Mouse (Mus musculus): ENCODE measurements around the gene Gpr83. TPM values are rescaled to one million over a fixed set of nuclear protein-coding genes. Genes with fewer than 3 reads are reported as not detected.

The Gpr83 gene
- polyA plus RNA-seq, 1 experiment from 2014 or later = 4.2 TPM

DNA sequence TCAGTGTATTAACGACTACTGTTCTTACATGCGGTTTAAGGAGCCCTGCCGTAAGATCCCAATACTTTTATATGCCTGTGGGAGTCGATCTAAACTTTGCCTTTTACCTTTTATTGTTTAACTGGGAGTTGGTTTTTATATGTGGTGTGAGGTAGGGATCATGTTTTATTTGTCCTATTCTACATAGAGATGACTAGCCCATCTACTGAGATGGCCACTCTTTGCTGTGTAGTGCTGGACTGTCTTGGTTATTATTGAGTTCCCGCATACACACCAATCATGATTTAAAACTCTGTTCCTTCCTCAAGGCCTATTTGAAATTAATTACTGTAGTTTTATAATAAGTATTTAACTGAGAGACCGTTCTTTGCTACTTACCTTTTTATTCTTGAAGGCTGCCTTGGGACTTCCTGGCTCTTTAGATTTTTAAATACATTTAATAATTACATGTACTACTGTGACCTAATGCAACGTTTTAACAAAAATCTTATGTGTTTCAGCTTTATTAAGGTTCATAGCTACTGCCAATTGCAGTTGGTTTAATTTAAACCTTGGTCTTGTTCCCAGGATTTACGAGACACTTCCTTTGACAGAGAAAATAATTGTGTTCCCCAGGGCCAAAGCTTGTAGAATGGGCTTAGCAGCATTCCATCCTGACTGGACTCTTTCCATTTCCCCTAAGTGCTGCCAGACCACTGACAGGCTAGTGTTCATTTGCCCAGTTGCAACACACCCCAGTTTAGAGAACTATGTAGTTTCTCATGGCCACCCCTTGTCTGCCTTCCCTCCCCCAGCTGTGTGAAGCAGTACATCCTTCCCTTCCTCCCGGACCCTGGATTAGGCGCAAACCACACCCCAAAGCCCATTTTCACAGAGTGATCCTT lies 17.9 kb upstream of the Gpr83 start:
- Histone ChIP-seq H3K36me3 (ENCODE audit: control insufficient read depth, insufficient read depth, low read length) (no peaks in the 10 kb centered on the region), H3K4me3 (ENCODE audit: low read depth, low read length) (no peak overlapping the region), H3K4me2 (ENCODE audit: low read length) (no peak overlapping the region), H3K4me1 (ENCODE audit: control insufficient read depth, insufficient read depth, low read length) (no peaks in the 10 kb centered on the region; the same call in 1 of the 2 replicates), H3K27ac (ENCODE audit: low read length) (no peak overlapping the region), H3K9ac (ENCODE audit: low read depth, low read length) (no peak overlapping the region), H3K9me3 (replicated peaks; ENCODE audit: control insufficient read depth, low read length, poor library complexity, severe bottlenecking) (no peaks in the 10 kb centered on the region), H3K27me3 (ENCODE audit: control insufficient read depth, insufficient read depth, low read depth, low read length) (no peaks in the 10 kb centered on the region)
- WGBS = 77% methylated on average over 10 of the region's 10 CpGs
- ATAC-seq = no peak

DNA sequence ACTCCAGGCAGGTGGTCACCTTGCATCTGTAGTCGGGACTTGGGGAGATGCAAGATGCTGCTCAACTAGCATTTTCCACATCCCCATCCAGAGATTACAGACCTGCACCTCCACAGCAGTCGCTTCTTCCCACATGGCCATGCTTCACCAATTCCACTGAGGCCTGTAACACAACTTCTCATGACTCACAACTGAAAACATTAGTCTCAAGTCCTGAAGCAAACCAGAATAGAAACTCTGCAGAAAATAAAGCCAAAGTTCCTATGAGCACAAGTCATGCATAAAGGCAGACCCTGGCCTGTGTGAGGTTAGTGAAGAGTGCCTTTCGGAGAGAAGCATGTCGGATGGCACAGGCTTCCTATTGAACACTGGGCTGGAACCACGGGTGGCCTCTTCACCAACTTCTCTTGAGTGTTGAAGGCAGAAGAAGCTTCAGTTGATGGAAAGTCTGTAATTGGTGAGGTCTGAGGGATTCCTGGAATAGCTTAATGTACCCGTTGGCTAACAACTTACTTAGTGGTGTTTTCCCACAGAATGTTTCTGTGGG lies 16.6 kb upstream of the Gpr83 start:
- Histone ChIP-seq H3K9ac (ENCODE audit: low read depth, low read length) (no peak overlapping the region), H3K27ac (ENCODE audit: low read length) (no peak overlapping the region), H3K4me1 (ENCODE audit: control insufficient read depth, insufficient read depth, low read length) (no peaks in the 10 kb centered on the region; the same call in 1 of the 2 replicates), H3K36me3 (ENCODE audit: control insufficient read depth, insufficient read depth, low read length) (no peaks in the 10 kb centered on the region), H3K9me3 (replicated peaks; ENCODE audit: control insufficient read depth, low read length, poor library complexity, severe bottlenecking) (no peaks in the 10 kb centered on the region), H3K4me3 (ENCODE audit: low read depth, low read length) (no peak overlapping the region), H3K27me3 (ENCODE audit: control insufficient read depth, insufficient read depth, low read depth, low read length) (no peaks in the 10 kb centered on the region), H3K4me2 (ENCODE audit: low read length) (no peak overlapping the region)
- 93% methylated on average over 6 of the region's 6 CpGs for WGBS
- ATAC-seq = no peak

DNA sequence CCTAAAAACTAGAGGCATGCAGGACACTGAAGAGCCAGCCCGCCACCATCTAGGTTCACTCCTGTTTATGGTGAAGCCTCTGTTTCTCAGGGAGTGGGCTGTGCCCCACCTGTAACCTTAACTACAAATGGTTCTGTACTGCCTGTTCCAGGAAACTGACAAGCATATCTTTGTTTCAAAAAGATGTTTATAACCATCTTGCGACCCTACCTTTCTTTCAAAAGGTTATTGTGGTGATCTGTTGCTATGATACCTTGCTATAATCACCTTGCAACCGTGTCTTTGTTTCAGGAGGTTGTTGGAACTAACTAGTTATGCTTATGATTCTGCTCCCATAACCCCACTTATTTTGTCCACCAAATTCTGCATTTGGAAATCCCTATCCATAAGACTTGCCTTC lies 16.1 kb upstream of the Gpr83 start:
- Histone ChIP-seq H3K9me3 (replicated peaks; ENCODE audit: control insufficient read depth, low read length, poor library complexity, severe bottlenecking) (no peaks in the 10 kb centered on the region), H3K4me1 (ENCODE audit: control insufficient read depth, insufficient read depth, low read length) (no peaks in the 10 kb centered on the region; the same call in 1 of the 2 replicates), H3K27ac (ENCODE audit: low read length) (no peak overlapping the region), H3K4me3 (ENCODE audit: low read depth, low read length) (no peak overlapping the region), H3K4me2 (ENCODE audit: low read length) (no peak overlapping the region), H3K36me3 (ENCODE audit: control insufficient read depth, insufficient read depth, low read length) (no peaks in the 10 kb centered on the region), H3K9ac (ENCODE audit: low read depth, low read length) (no peak overlapping the region), H3K27me3 (ENCODE audit: control insufficient read depth, insufficient read depth, low read depth, low read length) (no peaks in the 10 kb centered on the region)
- no peak for ATAC-seq
- WGBS = 97% methylated on average over 3 of the region's 3 CpGs

GRCm38 (mm10) chr9:14846428-14846827 lies 13.6 kb upstream of the Gpr83 start:
- H3K4me2 ChIP-seq (ENCODE audit: low read length) = no peak overlapping the region
- no peak overlapping the region for H3K27ac ChIP-seq (ENCODE audit: low read length)
- no peaks in the 10 kb centered on the region for H3K27me3 ChIP-seq (ENCODE audit: control insufficient read depth, insufficient read depth, low read depth, low read length)
- H3K4me3 ChIP-seq (ENCODE audit: low read depth, low read length) = no peak overlapping the region
- no peaks in the 10 kb centered on the region; the same call in 1 of the 2 replicates for H3K4me1 ChIP-seq (ENCODE audit: control insufficient read depth, insufficient read depth, low read length)
- no peak overlapping the region for H3K9ac ChIP-seq (ENCODE audit: low read depth, low read length)
- WGBS = 51% methylated on average over 5 of the region's 5 CpGs
- H3K36me3 ChIP-seq (ENCODE audit: control insufficient read depth, insufficient read depth, low read length) = no peaks in the 10 kb centered on the region
- ATAC-seq = no peak
- H3K9me3 ChIP-seq (replicated peaks; ENCODE audit: control insufficient read depth, low read length, poor library complexity, severe bottlenecking) = no peaks in the 10 kb centered on the region

DNA sequence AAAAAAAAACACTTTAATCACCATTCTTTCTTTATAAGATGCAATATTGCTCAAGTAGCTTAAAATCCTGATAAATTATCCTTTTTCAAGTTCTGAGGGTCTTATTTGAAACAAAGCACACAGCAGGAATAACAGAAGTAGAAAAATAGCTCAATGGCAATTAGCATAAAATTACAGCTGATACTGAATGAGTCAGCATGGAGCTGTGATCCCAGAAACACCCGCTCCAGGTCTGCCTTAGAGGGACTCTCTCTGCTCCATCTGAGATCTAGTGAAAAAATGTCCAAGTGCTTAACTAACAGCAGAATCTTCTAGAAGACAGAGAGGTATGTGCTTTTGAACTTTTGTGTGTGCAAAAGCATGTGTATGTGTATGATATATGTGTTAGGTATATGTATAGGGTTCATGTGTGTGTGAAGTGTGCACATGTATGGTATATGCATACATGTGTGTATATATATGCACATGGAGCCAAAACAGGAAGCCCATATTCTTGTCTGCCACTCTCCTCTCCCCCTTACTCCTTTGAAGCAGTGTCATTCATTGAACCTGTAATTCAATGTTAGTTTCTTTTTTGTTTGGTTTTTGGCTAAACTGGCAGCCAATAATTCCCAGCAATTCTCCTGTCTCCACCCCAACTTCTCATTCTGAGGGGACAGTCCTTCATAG lies 11.6 kb upstream of the Gpr83 start:
- no peak overlapping the region for H3K9ac ChIP-seq (ENCODE audit: low read depth, low read length)
- no peak for ATAC-seq
- 0 out of 2 replicates have a peak, but pooled peaks cover 3% of the 10 kb centered on the region for H3K9me3 ChIP-seq (replicated peaks; ENCODE audit: control insufficient read depth, low read length, poor library complexity, severe bottlenecking)
- no peak overlapping the region for H3K27ac ChIP-seq (ENCODE audit: low read length)
- no peak overlapping the region for H3K4me3 ChIP-seq (ENCODE audit: low read depth, low read length)
- H3K4me1 ChIP-seq (ENCODE audit: control insufficient read depth, insufficient read depth, low read length) = no peaks in the 10 kb centered on the region
- no peaks in the 10 kb centered on the region for H3K36me3 ChIP-seq (ENCODE audit: control insufficient read depth, insufficient read depth, low read length)
- H3K27me3 ChIP-seq (ENCODE audit: control insufficient read depth, insufficient read depth, low read depth, low read length) = no peaks in the 10 kb centered on the region
- 75% methylated on average over 1 of the region's 1 CpGs for WGBS
- H3K4me2 ChIP-seq (ENCODE audit: low read length) = no peak overlapping the region

DNA sequence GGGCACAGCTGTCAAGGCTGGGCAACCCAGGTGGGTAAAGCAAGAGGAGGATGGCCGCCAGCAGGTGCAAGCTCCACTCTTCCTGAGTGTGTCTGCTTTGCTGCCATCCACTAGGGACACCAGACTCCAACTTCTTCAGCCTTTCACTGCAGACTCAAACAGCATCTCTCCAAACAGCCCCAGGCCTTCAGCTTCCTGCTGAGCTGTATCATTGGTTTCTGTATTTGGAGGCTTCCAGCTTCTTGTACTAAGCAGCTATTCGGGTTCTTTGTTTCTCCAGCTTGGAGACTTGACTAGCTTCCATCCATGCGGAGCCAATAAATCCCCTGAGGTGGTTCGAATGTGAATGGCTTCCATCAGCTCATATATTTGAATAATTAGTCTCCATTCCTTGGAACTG lies 5.4 kb upstream of the Gpr83 start:
- Histone ChIP-seq H3K9me3 (replicated peaks; ENCODE audit: control insufficient read depth, low read length, poor library complexity, severe bottlenecking) (0 out of 2 replicates have a peak, but pooled peaks cover 3% of the 10 kb centered on the region), H3K4me1 (ENCODE audit: control insufficient read depth, insufficient read depth, low read length) (peaks cover 2% of the 10 kb centered on the region; the same call in 1 of the 2 replicates), H3K9ac (ENCODE audit: low read depth, low read length) (no peak overlapping the region), H3K27ac (ENCODE audit: low read length) (no peak overlapping the region), H3K4me3 (ENCODE audit: low read depth, low read length) (no peak overlapping the region), H3K27me3 (ENCODE audit: control insufficient read depth, insufficient read depth, low read depth, low read length) (peaks cover 9% of the 10 kb centered on the region), H3K36me3 (ENCODE audit: control insufficient read depth, insufficient read depth, low read length) (no peaks in the 10 kb centered on the region), H3K4me2 (ENCODE audit: low read length) (no peak overlapping the region)
- ATAC-seq = 0 out of 2 replicates have a peak, but pooled peaks have one; percentile 36
- WGBS = 60% methylated on average over 4 of the region's 4 CpGs

DNA sequence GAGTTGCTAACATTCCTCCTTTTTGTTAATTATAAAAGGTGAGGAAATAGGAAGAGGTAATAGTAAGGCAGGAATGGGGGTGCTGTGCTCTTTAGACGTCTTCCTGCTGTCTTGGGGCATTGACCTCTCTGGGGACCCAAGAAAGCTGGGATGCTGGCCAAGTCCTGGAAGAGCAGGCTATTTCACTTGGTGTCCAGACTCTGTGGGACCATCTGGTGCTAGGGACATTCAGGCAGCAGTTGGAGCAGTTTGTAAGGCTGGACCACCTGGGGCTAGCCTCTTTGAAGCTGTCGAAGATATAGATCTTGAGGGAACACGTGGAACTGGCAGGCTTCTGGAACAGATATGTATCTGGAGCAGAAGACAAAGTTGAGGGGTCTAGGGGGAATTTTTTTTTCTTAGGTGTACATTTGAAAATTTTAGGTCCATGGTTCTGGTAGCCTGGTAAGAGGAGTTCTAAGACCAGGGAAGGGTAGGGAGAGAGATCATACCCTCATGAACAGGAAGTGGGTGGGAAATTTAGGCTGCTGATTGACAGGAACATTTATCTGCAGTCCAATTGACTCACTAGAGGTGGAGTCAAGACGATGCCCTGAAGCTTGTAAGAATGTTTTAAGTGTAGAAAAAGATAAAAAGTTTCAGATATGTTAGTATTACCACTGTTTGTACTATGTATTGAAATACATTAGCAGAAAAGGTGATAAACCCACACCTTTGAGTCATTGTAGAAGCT lies 2.9 kb upstream of the Gpr83 start:
- H3K4me1 ChIP-seq (ENCODE audit: control insufficient read depth, insufficient read depth, low read length) = peaks cover 8% of the 10 kb centered on the region; the same call in 1 of the 2 replicates
- H3K27me3 ChIP-seq (ENCODE audit: control insufficient read depth, insufficient read depth, low read depth, low read length) = peaks cover 21% of the 10 kb centered on the region
- H3K4me2 ChIP-seq (ENCODE audit: low read length) = no peak overlapping the region

DNA sequence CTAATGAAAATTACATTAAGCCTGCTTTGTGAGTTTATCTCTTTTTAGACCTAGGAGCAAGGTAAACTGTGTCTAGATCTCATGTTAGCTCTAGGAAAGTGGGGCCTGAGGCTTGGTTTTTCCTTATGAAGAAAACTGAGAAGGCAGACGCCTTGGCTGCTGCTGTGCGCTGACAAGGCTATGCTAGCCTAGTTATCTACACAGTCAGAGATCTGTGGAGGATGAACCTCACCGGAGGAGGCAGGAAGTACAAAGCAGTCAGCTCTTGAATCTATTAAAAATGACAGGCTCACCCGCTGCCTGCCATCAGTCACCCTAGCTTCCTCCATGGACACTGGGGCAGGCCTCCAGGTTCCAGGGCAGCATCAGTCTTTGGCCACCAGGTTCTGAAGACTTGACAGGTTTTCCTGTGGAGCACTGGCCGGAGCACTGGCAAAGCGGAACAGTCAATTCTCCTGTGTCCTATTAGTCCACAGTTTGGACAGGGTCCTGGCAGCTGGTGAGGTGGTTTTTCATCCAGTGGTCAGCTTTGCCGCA lies 1.8 kb upstream of the Gpr83 start:
- ATAC-seq = no peak
- H3K4me3 ChIP-seq (ENCODE audit: low read depth, low read length) = no peak overlapping the region
- no peaks in the 10 kb centered on the region for H3K36me3 ChIP-seq (ENCODE audit: control insufficient read depth, insufficient read depth, low read length)
- H3K9me3 ChIP-seq (replicated peaks; ENCODE audit: control insufficient read depth, low read length, poor library complexity, severe bottlenecking) = no peaks in the 10 kb centered on the region
- no peak overlapping the region for H3K9ac ChIP-seq (ENCODE audit: low read depth, low read length)
- no peak overlapping the region for H3K4me2 ChIP-seq (ENCODE audit: low read length)
- peaks cover 8% of the 10 kb centered on the region; the same call in 1 of the 2 replicates for H3K4me1 ChIP-seq (ENCODE audit: control insufficient read depth, insufficient read depth, low read length)
- H3K27ac ChIP-seq (ENCODE audit: low read length) = no peak overlapping the region
- 70% methylated on average over 7 of the region's 7 CpGs for WGBS
- H3K27me3 ChIP-seq (ENCODE audit: control insufficient read depth, insufficient read depth, low read depth, low read length) = peaks cover 21% of the 10 kb centered on the region

More for the DNA sequence above, 2.9 kb upstream of the Gpr83 start:
- ATAC-seq = no peak
- H3K27ac ChIP-seq (ENCODE audit: low read length) = no peak overlapping the region
- no peak overlapping the region for H3K4me3 ChIP-seq (ENCODE audit: low read depth, low read length)
- H3K9ac ChIP-seq (ENCODE audit: low read depth, low read length) = no peak overlapping the region
- no peaks in the 10 kb centered on the region for H3K36me3 ChIP-seq (ENCODE audit: control insufficient read depth, insufficient read depth, low read length)
- 57% methylated on average over 4 of the region's 4 CpGs for WGBS
- H3K9me3 ChIP-seq (replicated peaks; ENCODE audit: control insufficient read depth, low read length, poor library complexity, severe bottlenecking) = no peaks in the 10 kb centered on the region

All from midbrain, embryonic 16.5 days (tissue).